Mouse (Mus musculus) T-cell, adult 66 days (primary cell): Measurements from ENCODE around the gene Cyyr1. TPM values are rescaled to one million over a fixed set of nuclear protein-coding genes. Genes with fewer than 3 reads are reported as not detected.

Experiments
- total RNA-seq, 2 experiments: library from RNA; stranded (reverse); gene quantifications; 3 replicates in 1 of 2; 4 replicates in 1 of 2; pipeline ENCODE4 v1.2.4; 2023

The Cyyr1 gene
- under 1 TPM in 1 of 2 experiments, not detected in 1; 0.09 TPM for total RNA-seq

GRCm38 (mm10) chr16:85553297-85553696 is at the start of gene Cyyr1:
Gene Cyyr1 (minus strand): TSS chr16:85553397.

Other genes starting within 250 kb of the Cyyr1 start
- not detected for gene Adamts1, start 249.7 kb upstream of the Cyyr1 start, total RNA-seq